In genomic region chr4:130544392-130544791, GRCm38 (mm10) we compare ENCODE assay signal across 15 mouse cellular contexts. TPM values are rescaled to one million over a fixed set of nuclear protein-coding genes. Genes with fewer than 3 reads are reported as not detected.
DNase-seq lines count a peak whose midpoint lies in the region; ATAC-seq lines count a peak whose summit lies in the region.
"Had no signal": no experiment of that assay in that cellular context is flagged by ENCODE, and none has a peak within 500 bp of the region (broad histone marks: within the 10 kb centered on the region; RNA-seq: fewer than 3 reads in every experiment).

No protein-coding gene starts in this region.

- 0 out of 2 replicates have a peak, but pooled peaks cover 3% of the 10 kb centered on the region for H3K36me3 ChIP-seq in forebrain, embryonic 12.5 days (replicated peaks)
- H3K36me3 ChIP-seq in hindbrain, embryonic 16.5 days (ENCODE audit: control insufficient read depth, insufficient read depth, low read length), result no peaks in the 10 kb centered on the region
- no peaks in the 10 kb centered on the region for H3K36me3 ChIP-seq in neural tube, embryonic 14.5 days (ENCODE audit: control insufficient read depth, insufficient read depth, low read length)
- H3K36me3 ChIP-seq: G1E had no signal

- DNase-seq in embryo, embryonic 10.5 days (ENCODE audit: low spot score), result peak; percentile 25
- no peak for DNase-seq in embryo, embryonic 9.5 days (ENCODE audit: extremely low spot score)
- no peak for DNase-seq in heart, postnatal 10 days
- DNase-seq in kidney, adult 8-10 months, result no peak
- DNase-seq: adrenal gland, postnatal 36 days; B cell, adult 2 months; heart, adult 2 months; heart, postnatal 4 days had no signal

- ATAC-seq in forebrain, embryonic 12.5 days (ENCODE audit: low FRiP score), result peak; percentile 62
- ATAC-seq in hindbrain, embryonic 16.5 days, result peak; percentile 48; the same call in 1 of the 2 replicates
- ATAC-seq in neural tube, embryonic 14.5 days (ENCODE audit: low read depth), result peak; percentile 62
- no peak for ATAC-seq in granulocyte monocyte progenitor cell, adult 5-6 weeks (replicated peaks; ENCODE audit: poor library complexity, severe bottlenecking)
- ATAC-seq: lung, postnatal 0 days had no signal

- 10% methylated on average over 9 of the region's 9 CpGs for WGBS in forebrain, embryonic 12.5 days
- WGBS in hindbrain, embryonic 16.5 days, result 16% methylated on average over 9 of the region's 9 CpGs
- WGBS in neural tube, embryonic 14.5 days, result 9% methylated on average over 9 of the region's 9 CpGs

- peaks cover 2% of the 10 kb centered on the region; the same call in 1 of the 2 replicates for H3K9me3 ChIP-seq in forebrain, embryonic 12.5 days
- no peaks in the 10 kb centered on the region for H3K9me3 ChIP-seq in hindbrain, embryonic 16.5 days (ENCODE audit: control insufficient read depth, low read length)
- no peaks in the 10 kb centered on the region for H3K9me3 ChIP-seq in neural tube, embryonic 14.5 days (ENCODE audit: control insufficient read depth, low read length)

- H3K4me1 ChIP-seq in forebrain, embryonic 12.5 days, result peaks cover 68% of the 10 kb centered on the region
- peaks cover 30% of the 10 kb centered on the region for H3K4me1 ChIP-seq in hindbrain, embryonic 16.5 days (ENCODE audit: control insufficient read depth, insufficient read depth, low read depth, low read length)
- peaks cover 30% of the 10 kb centered on the region for H3K4me1 ChIP-seq in neural tube, embryonic 14.5 days (ENCODE audit: control insufficient read depth, insufficient read depth, low read length)

- peak overlapping the region; percentile 90 for H3K27ac ChIP-seq in forebrain, embryonic 12.5 days
- peak overlapping the region; percentile 57 for H3K27ac ChIP-seq in hindbrain, embryonic 16.5 days (ENCODE audit: low read depth, low read length)
- H3K27ac ChIP-seq in neural tube, embryonic 14.5 days (ENCODE audit: low read depth, low read length), result peak overlapping the region; percentile 65
- H3K27ac ChIP-seq: heart, adult 2 months; kidney, postnatal 0 days had no signal

- peak overlapping the region; percentile 33; the same call in 1 of the 2 replicates for H3K9ac ChIP-seq in forebrain, embryonic 12.5 days
- peak overlapping the region; percentile 25; the same call in 1 of the 2 replicates for H3K9ac ChIP-seq in hindbrain, embryonic 16.5 days (ENCODE audit: low read depth, low read length)
- 0 out of 2 replicates have a peak overlapping the region, but pooled peaks have one; percentile 32 for H3K9ac ChIP-seq in neural tube, embryonic 14.5 days (replicated peaks; ENCODE audit: low read depth, low read length)

- peak overlapping the region; percentile 39 for H3K4me2 ChIP-seq in forebrain, embryonic 12.5 days
- H3K4me2 ChIP-seq in hindbrain, embryonic 16.5 days (ENCODE audit: low read length), result no peak overlapping the region
- H3K4me2 ChIP-seq in neural tube, embryonic 14.5 days (ENCODE audit: low read depth, low read length), result no peak overlapping the region

- intact Hi-C loops in heart, postnatal 10 days (cut with DNase I), result no loop called here

- H3K27me3 ChIP-seq in forebrain, embryonic 12.5 days, result no peaks in the 10 kb centered on the region
- no peaks in the 10 kb centered on the region for H3K27me3 ChIP-seq in hindbrain, embryonic 16.5 days (replicated peaks; ENCODE audit: control insufficient read depth, insufficient read depth, low read length)
- H3K27me3 ChIP-seq in neural tube, embryonic 14.5 days (ENCODE audit: control insufficient read depth, insufficient read depth, low read length), result no peaks in the 10 kb centered on the region

- H3K4me3 ChIP-seq in forebrain, embryonic 12.5 days (replicated peaks), result no peak overlapping the region
- H3K4me3 ChIP-seq in hindbrain, embryonic 16.5 days (ENCODE audit: low read length), result no peak overlapping the region
- H3K4me3 ChIP-seq in neural tube, embryonic 14.5 days (ENCODE audit: low read depth, low read length), result no peak overlapping the region
- H3K4me3 ChIP-seq: heart, adult 2 months had no signal

RNA-seq across cellular contexts. Expression of gene Nkain1, which starts 29.6 kb away (rescaled TPM):
- polyA plus RNA-seq in forebrain, embryonic 12.5 days (2016; fragmentation: Nextera tagmentation; extraction: Ambion mirVana), result 7.0 and 11.0 TPM in 2 replicates
- polyA plus RNA-seq in hindbrain, embryonic 16.5 days (2015; fragmentation: Nextera tagmentation; extraction: Ambion mirVana), result 2.4 and 6.6 TPM in 2 replicates
- polyA plus RNA-seq in neural tube, embryonic 14.5 days (2014; fragmentation: Nextera tagmentation; extraction: Ambion mirVana), result 17.4 and 19.9 TPM in 2 replicates
- 1 to 10 TPM; 6.3 to 7.7 TPM for total RNA-seq in heart, postnatal 10 days (2021)
- not detected in 2 replicates for total RNA-seq in granulocyte monocyte progenitor cell, adult 5-6 weeks (2014; fragmentation: Nextera tagmentation)
- total RNA-seq in granulocyte monocyte progenitor cell, adult 5-6 weeks (2017), result not detected in 2 replicates
- total RNA-seq: G1E had no signal
- polyA plus RNA-seq: G1E had no signal
